Mouse (Mus musculus): ENCODE data around the gene Klhl31. TPM values are rescaled to one million over a fixed set of nuclear protein-coding genes. Genes with fewer than 3 reads are reported as not detected.

The Klhl31 gene
- polyA plus RNA-seq, 1 experiment from 2014 or later, result 0.33 TPM

DNA sequence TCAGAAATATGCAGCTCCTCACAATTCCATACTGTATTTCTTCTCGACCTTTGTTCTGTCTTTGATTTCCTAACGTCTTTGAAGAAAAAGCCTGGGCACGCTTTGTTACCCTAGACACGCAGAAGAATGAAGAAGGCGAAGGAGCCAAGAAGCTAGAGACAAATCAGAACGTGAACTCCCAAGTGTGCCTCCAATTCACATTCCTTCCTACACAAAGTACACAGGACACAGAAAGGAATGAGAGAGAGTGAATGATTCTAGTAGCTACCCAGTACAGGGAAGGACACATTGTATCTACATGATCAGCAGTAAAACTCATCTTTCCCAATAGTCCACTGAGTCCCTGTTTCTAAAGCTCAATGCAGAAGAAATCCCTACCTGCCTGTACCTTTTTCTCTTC lies 33.8 kb downstream of the Klhl31 start:
- no peak overlapping the region for H3K27ac ChIP-seq (ENCODE audit: low read depth)
- H3K9me3 ChIP-seq (ENCODE audit: low read depth, low read length), result no peaks in the 10 kb centered on the region
- 75% methylated on average over 6 of the region's 6 CpGs for WGBS
- H3K4me1 ChIP-seq (ENCODE audit: insufficient read depth), result no peaks in the 10 kb centered on the region
- TF ChIP-seq CTCF (IDR thresholded peaks at IDR 0.05; ENCODE audit: low read depth), result no peak
- no peak for DNase-seq
- no peak overlapping the region for H3K4me2 ChIP-seq
- H3K36me3 ChIP-seq (ENCODE audit: insufficient read depth), result no peaks in the 10 kb centered on the region
- H3K9ac ChIP-seq, result no peak overlapping the region
- no peak overlapping the region for H3K4me3 ChIP-seq (ENCODE audit: low read depth, low read length)
- no peak for ATAC-seq (ENCODE audit: insufficient read depth)
- no peaks in the 10 kb centered on the region for H3K27me3 ChIP-seq (ENCODE audit: insufficient read depth, low read length)

DNA sequence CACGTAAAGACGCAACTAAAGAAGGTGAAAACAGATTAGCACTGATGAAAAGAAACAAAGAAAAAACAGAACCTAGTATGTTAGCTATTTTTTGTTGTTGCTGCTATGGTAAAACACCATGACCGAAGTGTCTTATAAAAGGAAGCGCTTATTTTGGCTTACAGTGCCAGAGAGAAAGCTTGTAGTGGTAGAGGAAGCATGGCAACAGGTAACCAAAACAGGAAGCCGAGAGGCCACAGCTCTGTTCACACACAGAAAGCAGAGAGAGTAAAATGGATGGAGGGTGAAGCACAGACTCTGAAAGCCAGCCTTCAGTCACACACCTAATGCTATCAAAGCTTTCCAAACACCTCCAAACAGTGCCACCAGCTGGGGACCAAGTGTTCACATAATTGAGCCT lies 34.7 kb downstream of the Klhl31 start:
- DNase-seq (no peak), ATAC-seq (ENCODE audit: insufficient read depth) (no peak)
- TF ChIP-seq CTCF (IDR thresholded peaks at IDR 0.05; ENCODE audit: low read depth), result no peak
- Histone ChIP-seq H3K4me2 (no peak overlapping the region), H3K27me3 (ENCODE audit: insufficient read depth, low read length) (no peaks in the 10 kb centered on the region), H3K9me3 (ENCODE audit: low read depth, low read length) (no peaks in the 10 kb centered on the region), H3K36me3 (ENCODE audit: insufficient read depth) (no peaks in the 10 kb centered on the region), H3K9ac (no peak overlapping the region), H3K27ac (ENCODE audit: low read depth) (no peak overlapping the region), H3K4me1 (ENCODE audit: insufficient read depth) (no peaks in the 10 kb centered on the region), H3K4me3 (ENCODE audit: low read depth, low read length) (no peak overlapping the region)
- 92% methylated on average over 5 of the region's 5 CpGs for WGBS

DNA sequence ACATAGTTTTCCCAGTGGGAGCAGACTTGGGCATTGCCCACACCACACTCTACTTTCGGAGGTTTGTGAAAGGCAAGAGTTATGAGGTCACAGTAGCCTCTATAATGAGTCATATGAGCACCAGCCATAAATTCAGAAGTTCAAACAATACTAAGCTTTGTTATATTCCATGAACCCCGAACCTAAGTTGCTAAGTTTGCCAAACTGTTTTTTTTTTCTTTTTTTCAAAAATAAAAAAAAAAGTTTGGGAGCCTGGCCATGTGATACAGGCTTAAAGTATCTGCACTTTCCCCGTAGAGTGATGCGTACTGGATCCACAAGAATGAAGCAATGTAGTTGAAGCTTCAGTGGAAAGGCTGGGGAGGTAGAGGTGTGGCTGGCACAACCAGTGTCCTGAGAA lies 36.9 kb downstream of the Klhl31 start:
- no peak overlapping the region for H3K4me3 ChIP-seq (ENCODE audit: low read depth, low read length)
- H3K27ac ChIP-seq (ENCODE audit: low read depth), result no peak overlapping the region
- no peak for TF ChIP-seq CTCF (IDR thresholded peaks at IDR 0.05; ENCODE audit: low read depth)
- H3K36me3 ChIP-seq (ENCODE audit: insufficient read depth), result no peaks in the 10 kb centered on the region
- no peaks in the 10 kb centered on the region for H3K9me3 ChIP-seq (ENCODE audit: low read depth, low read length)
- 87% methylated on average over 4 of the region's 4 CpGs for WGBS
- H3K9ac ChIP-seq, result no peak overlapping the region
- no peaks in the 10 kb centered on the region for H3K27me3 ChIP-seq (ENCODE audit: insufficient read depth, low read length)
- ATAC-seq (ENCODE audit: insufficient read depth) (no peak), DNase-seq (no peak)
- H3K4me2 ChIP-seq, result no peak overlapping the region
- no peaks in the 10 kb centered on the region for H3K4me1 ChIP-seq (ENCODE audit: insufficient read depth)

DNA sequence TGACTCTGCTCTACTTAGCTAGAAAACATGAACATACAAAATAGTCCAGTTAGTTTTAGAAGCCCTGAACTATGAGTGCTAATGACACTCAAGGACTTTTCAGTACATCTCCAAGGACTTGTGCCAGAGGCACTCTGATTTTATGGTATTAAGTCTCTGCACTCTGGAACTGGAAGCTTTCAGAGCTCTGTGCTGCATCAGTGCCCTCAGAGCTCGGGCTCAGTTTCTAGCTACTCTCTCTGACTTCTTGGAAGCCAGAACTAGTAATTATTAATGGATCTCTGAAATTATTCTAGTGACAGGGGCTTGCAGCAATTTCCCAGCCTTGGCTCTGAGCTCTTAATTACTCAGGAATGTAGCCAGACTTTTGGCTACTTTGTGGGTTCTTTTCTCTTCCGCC lies 37.7 kb downstream of the Klhl31 start:
- 83% methylated on average over 2 of the region's 2 CpGs for WGBS
- Histone ChIP-seq H3K27me3 (ENCODE audit: insufficient read depth, low read length) (no peaks in the 10 kb centered on the region), H3K36me3 (ENCODE audit: insufficient read depth) (no peaks in the 10 kb centered on the region), H3K4me1 (ENCODE audit: insufficient read depth) (no peaks in the 10 kb centered on the region), H3K9me3 (ENCODE audit: low read depth, low read length) (no peaks in the 10 kb centered on the region), H3K9ac (no peak overlapping the region), H3K27ac (ENCODE audit: low read depth) (no peak overlapping the region), H3K4me3 (ENCODE audit: low read depth, low read length) (no peak overlapping the region), H3K4me2 (no peak overlapping the region)
- no peak for DNase-seq
- no peak for TF ChIP-seq CTCF (IDR thresholded peaks at IDR 0.05; ENCODE audit: low read depth)
- ATAC-seq (ENCODE audit: insufficient read depth), result no peak

DNA sequence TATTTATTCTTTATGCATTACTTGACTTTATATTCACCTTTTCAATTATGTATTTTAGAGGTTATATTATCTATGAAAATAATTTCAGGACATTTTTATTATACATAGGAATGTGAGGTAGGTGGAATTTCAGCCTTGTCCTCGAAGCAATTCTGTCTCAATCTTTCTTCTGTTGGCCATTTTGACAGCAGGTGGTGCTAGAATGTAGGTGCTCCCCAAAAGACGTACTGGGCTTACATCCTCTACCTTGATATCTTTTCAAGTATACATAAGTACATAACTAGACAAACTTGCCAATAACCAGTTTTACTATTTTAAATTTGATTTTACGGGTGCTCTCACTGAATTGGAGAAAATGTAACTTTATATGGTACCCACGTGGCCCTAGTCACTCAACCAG lies 48.6 kb downstream of the Klhl31 start:
- WGBS, result 72% methylated on average over 4 of the region's 4 CpGs
- H3K4me1 ChIP-seq (ENCODE audit: insufficient read depth), result no peaks in the 10 kb centered on the region

DNA sequence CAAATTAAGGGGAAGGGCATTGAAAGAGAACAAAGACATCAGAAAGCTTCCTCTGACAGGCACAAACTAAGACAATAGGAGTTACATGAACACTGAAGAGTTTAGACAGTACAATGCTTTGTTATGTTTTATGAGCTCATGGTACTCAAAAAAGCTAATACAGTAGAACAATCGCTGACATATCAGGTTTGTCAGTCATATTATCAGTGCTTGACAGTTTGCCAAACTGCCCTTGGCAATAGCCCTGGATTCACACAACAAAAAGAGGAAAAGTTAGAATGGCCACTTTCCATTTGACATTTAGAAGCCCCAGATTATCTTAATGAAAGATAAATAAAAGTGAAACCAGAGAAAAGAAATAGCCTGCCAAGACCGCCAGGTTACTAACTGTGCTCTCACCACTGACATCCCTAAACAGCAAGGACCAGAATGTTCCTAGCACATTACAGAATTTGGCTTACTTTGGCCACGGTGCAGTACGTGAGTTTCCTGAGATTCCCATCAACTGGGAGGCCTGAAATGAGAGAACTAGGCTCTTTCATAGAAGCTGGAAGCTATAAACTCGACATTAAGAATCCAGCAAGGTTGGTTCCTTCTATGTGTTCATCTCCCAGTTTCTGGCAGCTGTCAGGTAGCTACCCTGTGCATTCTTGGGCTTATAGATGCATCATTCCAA lies 49.7 kb downstream of the Klhl31 start:
- no peak overlapping the region for H3K4me2 ChIP-seq
- H3K27ac ChIP-seq (ENCODE audit: low read depth), result no peak overlapping the region
- no peak for ATAC-seq (ENCODE audit: insufficient read depth)
- DNase-seq, result no peak
- no peaks in the 10 kb centered on the region for H3K36me3 ChIP-seq (ENCODE audit: insufficient read depth)
- WGBS, result 61% methylated on average over 5 of the region's 5 CpGs
- no peaks in the 10 kb centered on the region for H3K9me3 ChIP-seq (ENCODE audit: low read depth, low read length)
- H3K4me3 ChIP-seq (ENCODE audit: low read depth, low read length), result no peak overlapping the region
- no peak overlapping the region for H3K9ac ChIP-seq
- no peaks in the 10 kb centered on the region for H3K27me3 ChIP-seq (ENCODE audit: insufficient read depth, low read length)
- no peaks in the 10 kb centered on the region for H3K4me1 ChIP-seq (ENCODE audit: insufficient read depth)
- no peak for TF ChIP-seq CTCF (IDR thresholded peaks at IDR 0.05; ENCODE audit: low read depth)

More for the DNA sequence above, 48.6 kb downstream of the Klhl31 start:
- H3K9ac ChIP-seq, result no peak overlapping the region
- no peaks in the 10 kb centered on the region for H3K27me3 ChIP-seq (ENCODE audit: insufficient read depth, low read length)
- TF ChIP-seq CTCF (IDR thresholded peaks at IDR 0.05; ENCODE audit: low read depth), result no peak
- no peaks in the 10 kb centered on the region for H3K36me3 ChIP-seq (ENCODE audit: insufficient read depth)
- no peak for ATAC-seq (ENCODE audit: insufficient read depth)
- H3K4me3 ChIP-seq (ENCODE audit: low read depth, low read length), result no peak overlapping the region
- no peak overlapping the region for H3K4me2 ChIP-seq
- no peaks in the 10 kb centered on the region for H3K9me3 ChIP-seq (ENCODE audit: low read depth, low read length)
- no peak overlapping the region for H3K27ac ChIP-seq (ENCODE audit: low read depth)
- no peak for DNase-seq

DNA sequence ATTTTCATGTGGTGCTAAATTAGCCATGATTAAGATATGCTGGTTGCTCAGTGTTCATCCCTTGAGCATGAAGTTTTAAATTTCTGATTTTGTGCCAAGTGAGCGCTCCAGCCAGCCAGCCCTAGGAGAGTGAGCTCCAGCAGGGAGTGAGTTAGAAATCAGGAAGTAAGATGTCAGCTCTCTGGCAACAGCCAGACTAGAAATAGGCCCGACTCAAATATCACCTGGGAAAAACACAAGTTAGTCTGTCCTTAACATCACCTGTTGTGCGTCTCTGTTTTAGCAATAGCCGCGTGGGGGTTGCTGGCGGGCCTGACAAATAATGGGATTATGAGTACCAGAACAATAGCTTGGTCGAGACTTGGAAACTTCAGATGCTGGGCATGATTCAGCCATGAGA lies 56.4 kb downstream of the Klhl31 start:
- H3K27ac ChIP-seq (ENCODE audit: low read depth), result no peak overlapping the region
- no peaks in the 10 kb centered on the region for H3K9me3 ChIP-seq (ENCODE audit: low read depth, low read length)
- ATAC-seq (ENCODE audit: insufficient read depth) (peak; percentile 47; the same call in 1 of the 2 replicates), DNase-seq (peak; percentile 61)
- no peak overlapping the region for H3K4me2 ChIP-seq
- 69% methylated on average over 7 of the region's 7 CpGs for WGBS
- no peak overlapping the region for H3K4me3 ChIP-seq (ENCODE audit: low read depth, low read length)
- no peak overlapping the region for H3K9ac ChIP-seq
- H3K4me1 ChIP-seq (ENCODE audit: insufficient read depth), result no peaks in the 10 kb centered on the region
- no peak for TF ChIP-seq CTCF (IDR thresholded peaks at IDR 0.05; ENCODE audit: low read depth)
- no peaks in the 10 kb centered on the region for H3K36me3 ChIP-seq (ENCODE audit: insufficient read depth)
- H3K27me3 ChIP-seq (ENCODE audit: insufficient read depth, low read length), result no peaks in the 10 kb centered on the region
